Mouse (Mus musculus) right cerebral cortex, postnatal 14 days (tissue): ENCODE results near the gene Aif1.

Experiments used
- DNase-seq: peaks from one replicate; pipeline ENCODE4 v3.0.0; 2022

Aif1 gene

DNA sequence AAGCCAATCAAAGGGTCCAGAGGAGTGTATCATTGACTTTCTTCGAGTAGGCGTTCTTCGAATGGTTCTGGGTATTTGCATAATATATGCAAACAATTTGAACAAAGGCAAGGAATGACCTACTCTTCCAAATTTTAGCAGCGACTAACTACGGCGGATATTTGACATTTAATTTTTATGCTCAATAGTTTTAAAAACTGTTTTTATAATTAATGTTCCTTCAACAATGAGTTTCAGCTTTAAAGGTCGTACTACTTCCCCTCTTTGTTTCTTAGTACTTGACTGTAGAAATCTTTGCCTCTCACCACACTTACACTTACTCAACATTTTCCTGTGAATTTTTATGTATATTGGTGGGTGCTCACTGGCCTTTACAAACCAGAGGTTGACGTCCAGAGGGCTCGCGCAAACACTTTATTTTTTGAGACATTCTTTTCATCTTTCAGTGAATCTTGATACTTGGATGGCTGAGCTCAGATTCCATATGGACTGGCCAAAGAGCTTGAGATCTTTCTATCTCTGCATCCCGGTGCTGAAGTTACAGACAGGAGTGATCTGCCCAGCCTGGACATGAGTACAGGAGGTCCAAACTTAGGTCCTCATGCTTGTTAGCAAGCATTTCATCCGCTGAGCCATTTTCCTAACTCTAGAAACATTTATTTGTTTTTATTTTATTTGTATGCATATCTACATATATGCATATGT is 10.3 kb downstream of the Aif1 start:
- DNase-seq: no peak

DNA sequence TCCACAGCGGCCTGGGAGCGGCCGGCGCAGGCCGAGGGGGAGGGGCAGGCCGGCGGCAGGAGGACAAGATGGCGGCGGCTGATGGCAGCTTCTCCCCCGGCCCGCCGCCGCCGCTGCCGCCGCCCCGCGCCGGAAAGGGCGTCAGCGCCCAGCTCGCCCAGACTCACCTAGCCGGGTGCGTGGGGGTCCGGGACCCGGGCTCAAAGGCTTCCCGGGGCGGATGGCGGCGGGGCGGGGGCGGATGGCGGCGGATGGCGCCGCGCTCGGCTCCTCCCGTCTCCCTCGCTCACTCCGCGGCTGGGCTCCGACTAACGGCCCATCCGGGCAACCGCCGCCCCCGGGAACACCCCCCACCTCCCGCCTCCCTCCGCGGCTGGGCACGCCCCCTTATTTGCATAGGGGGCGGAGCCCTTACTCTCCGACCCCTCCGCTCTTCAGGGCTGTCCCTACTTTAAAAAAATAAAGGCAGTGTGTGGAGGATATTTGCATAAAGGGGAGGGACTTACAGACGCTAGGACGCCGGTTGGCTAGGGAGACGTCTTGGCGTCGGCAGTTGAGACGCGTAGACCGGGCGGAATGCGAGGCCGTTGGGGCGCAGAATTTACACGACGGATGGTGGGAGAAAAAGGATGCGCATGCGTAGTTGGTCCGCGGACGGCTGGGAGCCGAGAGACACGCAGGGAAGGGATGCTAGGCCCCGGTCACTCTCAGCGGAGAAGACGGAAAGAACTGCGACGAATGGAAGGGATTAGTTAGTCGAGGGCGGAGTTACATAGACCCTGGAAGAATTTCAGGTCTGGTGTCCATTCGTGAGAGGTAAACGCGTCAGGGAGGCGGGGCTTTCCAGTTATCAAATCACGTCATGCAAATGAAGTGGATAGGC is 11.1 kb downstream of the Aif1 start, which contains the start of gene Prrc2a:
TSS of gene Prrc2a (minus strand) at position 330 of the 883 bp plus-strand sequence.
- peak; percentile 99 for DNase-seq

DNA sequence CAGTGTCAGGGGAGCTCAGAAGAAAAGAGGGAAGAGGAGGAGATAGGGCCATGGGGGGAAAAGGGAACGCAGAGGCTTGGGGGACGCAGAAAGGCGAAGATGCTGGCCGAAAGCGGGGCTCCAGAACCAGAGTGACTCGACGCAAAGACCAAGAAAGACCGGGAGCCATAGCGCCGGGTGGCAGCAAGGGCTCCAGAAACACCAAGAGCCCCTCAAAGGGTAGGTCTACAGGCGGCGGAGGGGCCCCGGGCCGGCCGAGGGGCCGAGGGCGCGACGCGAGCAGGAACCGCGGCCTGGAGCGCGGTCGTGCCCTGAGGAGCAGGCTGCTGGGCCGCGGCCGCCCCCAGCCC is 11.7 kb downstream of the Aif1 start:
- DNase-seq: no peak

DNA sequence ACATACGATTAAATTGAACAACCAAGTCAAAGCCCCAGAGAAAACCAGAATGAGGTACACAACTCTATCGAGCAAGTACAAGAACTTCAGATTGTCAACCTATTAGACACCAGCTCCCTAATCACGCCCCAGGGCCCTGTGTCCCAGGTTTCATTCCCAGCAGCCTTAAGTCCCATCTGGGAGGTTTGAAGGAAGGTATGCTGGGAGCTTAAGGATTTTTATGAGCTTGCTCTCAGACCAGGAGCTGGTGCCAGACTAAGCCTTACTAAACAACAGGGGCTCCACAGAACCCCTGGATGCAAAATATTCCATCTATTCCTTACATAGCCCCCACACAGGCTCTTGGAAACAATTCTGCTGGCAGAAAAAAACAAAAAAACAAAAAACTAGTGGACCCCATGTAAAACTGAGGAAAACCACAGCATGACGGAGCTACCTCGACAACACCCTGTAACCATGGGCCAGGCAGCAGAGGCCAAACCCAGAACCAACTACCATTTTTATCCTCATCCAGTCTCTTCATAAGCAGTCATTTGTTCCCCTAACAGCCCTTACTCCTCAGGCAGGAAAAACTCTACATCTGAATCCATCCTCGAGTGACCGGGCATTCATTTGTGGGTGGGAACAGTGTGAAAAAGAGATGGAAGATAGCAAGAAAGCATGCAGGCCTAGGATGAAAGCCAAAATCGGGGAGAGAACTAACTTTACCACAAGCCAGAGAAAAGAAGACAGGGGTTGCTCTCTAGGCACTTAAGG is 12.4 kb downstream of the Aif1 start:
- DNase-seq: no peak

DNA sequence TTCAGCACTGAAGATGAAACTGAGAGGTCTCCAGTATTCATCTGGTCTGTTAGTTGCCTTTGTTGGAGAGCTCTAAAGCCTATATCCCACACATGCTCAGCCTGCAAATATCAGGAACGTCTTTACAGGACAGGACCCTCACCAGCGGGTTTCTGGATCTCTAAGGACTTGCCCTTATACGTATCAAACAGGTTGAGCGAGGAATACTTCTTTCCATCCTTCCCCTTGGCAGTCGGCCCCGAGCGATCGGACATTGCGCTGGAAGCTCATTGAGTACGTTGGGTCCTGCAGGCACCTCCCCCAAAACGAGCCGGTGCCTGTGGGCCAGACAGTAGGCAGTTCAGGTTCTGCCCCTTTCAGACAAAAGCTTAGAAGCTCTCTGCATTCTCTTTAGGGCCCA is 13.1 kb downstream of the Aif1 start:
- DNase-seq: no peak

DNA sequence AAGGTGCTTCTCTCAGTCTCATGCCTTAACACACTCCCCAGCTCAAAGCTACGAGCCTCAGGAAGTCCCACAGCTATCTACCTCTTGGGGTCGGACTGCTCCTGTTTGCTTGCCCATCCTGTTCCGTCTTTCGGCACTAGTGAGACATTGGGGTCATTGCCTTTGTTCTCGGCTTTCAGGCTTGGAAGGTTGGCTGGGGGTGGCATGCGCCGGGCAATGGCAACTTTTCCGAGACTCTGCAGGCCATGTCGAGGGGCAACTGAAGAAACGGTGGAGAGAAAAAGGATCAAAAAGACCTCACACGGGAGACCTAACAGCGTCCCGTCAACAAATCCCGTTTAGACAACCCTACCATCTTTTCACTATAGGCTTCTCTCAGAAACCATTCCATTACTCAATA is 13.7 kb downstream of the Aif1 start:
- DNase-seq: no peak

DNA sequence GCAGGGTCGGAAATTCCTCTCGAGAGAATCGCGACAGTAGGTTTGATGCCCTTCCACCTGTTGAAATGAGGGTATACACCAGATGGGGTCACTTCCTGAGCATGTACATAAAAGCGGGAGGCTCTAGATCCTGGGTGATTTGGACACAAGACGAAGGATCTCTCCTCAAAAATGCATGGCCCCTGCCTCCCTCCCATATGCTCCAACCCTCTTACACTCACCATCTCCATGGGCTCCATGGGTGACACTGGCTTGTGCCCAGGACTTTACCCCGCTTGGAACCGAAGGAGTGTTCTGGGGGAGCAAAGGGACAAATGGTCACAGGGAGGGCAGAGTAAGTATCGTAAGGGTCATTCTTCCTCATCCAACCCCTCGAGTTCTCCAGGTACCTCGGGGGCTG is 14.4 kb downstream of the Aif1 start:
- DNase-seq: no peak

DNA sequence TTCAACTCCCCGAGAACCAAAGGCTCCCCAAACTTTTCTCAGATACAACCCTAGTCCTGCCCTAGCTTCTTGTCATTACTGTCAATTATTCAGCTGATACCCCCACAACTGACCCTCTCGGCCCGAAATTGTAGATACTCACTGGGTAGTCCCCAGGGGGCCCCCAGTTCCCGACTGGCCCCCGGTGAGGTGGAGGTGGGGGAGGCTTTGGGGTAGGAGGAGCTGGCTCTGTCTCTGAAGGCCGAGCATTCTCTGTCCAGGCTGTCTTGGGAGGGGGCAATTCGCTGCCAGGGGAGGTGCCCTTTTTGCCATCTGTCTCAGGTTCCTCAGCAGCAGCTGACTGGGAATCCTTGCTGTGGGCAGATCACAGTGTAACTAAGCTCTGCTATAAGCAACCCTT is 16.2 kb downstream of the Aif1 start:
- DNase-seq: no peak

DNA sequence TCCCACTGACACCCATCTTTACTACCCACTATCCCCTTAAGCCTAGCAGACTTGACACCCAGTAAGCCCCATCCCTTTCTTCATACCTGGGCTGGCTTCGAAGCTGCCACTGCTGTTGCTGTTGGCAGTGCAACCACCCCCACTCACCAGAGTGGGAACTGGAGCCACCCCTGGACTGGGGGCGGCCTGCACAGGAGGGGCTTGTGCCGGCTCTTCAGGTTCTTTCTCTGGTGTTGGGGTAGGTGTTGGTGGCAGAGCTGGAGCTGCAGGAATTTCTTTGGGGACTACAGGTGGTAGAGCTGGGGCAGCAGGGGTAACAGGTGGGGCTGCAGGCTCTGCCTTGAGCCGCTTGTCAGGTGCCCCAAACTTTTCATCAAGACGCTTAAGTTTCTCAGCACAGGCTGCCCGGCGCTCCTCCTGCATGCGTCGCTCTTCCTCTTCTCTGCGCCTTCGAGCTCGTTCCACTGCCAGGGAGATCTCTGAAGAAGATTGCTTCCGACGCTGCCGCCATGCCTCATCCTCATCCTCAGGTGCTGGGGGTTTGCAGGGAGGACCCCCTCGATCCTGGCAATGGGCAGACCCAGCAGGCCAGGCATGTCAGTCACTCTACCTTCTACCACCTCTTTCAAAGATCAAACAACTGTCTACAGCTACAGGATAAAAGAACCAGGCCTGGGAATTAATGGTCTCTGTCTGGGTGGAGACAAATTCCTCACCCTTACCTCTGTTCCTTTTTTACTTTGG is 16.8 kb downstream of the Aif1 start:
- DNase-seq: no peak

DNA sequence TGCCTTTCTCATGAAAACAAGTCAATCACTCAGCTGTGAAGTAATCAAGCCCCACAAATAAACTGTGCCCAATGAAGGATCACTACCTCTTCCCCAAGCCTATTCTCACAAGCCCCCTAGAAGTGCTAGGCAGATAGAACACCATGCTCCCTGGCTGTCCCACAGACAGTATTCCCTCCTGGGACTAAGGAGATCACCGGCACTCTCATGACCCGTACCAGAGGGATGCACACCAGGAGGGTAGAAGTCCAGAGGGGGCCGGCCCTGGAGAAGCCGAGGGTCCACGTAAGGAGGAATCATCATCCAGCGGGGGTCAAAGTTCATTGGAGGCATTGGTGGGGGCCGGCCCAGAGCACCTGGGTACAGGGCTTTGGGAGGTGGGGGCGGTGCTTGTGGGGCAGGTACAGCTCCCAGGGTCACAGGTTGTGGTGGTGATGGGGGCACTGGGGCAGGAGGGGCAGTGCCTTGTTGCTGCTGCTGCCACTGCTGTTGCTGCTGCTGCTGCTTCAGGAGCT is 18.1 kb downstream of the Aif1 start:
- no peak for DNase-seq

DNA sequence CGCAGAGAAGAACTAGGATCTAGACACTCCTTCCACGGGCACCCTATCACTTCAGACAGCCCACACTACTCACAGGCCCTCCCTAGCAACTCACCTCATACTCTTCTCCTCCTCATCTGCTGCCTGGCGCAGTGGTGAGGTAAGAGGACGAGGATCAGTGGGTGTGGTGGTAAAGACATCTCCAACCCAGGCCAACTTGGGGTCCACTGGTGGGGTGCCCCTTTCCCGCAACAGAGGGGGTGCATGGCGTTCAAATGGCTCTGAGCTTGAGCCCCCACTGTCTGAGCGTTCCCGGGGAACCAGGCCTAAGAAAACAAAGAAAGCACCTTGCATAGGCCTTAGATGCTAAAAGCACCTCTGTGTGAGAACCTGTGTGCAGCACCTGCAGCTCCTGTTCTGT is 18.6 kb downstream of the Aif1 start:
- no peak for DNase-seq

DNA sequence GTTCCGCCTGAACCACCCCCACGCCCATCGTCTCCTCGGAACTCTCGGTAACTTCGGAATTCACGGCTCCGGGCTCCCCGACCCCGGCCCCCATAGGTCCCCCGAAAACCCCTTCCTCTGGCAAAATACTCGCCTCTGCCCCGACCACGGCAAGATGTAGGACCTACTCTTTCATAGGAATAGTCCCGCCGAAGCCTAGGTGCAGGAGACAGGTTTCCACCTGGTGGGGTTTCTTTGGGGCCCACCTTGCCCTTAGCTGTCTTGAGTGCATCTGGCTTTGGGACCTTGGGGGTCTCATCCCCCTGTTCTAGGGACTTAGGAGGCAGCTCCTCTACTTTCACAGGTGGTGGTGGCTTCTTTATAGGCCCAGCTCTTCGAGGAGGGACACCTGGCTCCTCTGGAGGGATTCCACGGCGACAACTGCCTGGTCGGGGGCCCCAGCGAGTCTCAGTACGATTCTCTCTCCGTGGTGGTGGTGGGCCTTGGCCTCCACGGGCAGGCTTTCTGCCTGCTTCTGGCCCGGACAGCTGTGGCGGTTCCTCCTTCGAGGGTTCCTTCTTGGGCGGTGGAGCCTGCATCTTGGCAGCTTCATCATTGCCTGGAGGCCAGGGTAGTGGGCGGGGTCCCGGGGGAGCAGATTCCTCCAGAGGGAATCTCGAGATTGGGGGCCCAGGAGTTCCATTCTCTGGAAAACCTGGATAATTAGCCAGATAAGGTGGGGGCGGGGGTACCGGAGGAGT is 19.2 kb downstream of the Aif1 start:
- DNase-seq: no peak

DNA sequence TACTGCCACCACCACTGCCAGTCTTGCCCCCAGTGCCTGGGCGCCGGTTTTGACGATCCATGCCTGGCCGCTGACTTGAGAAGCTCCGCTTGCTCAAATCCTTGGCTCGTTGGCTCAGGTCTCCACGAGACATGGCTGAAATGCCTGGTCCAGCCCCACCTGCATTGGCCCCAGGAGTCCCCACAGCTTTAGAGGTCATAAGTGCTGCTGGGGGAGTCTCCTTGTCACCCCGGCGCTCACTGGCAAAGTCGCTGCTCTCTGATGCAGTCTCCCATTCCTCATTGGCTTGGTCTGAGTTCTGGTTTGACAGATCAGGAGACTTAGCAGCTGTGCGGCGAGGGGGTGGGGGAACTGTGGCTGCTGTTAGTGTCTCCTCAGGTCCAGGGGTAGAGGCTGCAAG is 20.4 kb downstream of the Aif1 start:
- DNase-seq: no peak

DNA sequence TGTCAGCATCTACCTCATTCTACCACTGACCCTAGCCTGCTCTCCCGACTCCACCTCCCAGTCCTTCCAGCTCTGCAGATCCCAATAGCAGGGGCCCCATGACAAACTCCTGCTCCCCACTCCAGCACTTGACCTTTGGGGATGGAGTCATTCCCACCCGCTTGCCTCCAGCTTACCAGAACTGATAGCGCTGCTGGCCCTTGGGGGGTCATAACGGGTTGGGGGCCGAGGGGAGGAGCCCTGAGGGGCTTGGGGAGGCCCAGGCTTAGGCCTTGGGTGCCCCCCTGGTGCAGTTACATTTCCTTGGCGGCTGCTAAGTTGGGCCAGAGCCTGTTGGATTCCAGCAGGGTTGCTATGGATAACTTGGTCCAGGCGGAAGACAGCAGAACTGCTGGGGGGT is 21.3 kb downstream of the Aif1 start:
- DNase-seq: no peak

DNA sequence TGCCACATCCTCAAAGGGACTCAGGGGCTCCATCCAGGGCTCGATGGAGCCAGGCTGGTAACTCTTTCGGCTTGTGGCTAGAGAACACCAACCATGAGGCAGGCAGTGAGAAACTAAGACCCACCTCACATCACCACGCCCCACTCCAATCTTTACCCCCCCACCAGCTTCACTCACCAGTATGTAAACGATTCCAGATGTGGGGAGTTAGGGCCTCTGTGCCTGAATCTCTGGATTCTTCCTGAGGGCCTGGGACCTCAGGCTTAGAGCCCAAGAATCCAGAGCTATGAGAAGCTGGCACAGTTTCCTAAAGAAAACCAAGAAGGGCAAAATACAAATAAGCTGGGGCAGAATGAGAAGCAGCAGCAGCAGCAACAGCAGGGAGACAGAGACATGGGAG is 21.9 kb downstream of the Aif1 start:
- DNase-seq: no peak

DNA sequence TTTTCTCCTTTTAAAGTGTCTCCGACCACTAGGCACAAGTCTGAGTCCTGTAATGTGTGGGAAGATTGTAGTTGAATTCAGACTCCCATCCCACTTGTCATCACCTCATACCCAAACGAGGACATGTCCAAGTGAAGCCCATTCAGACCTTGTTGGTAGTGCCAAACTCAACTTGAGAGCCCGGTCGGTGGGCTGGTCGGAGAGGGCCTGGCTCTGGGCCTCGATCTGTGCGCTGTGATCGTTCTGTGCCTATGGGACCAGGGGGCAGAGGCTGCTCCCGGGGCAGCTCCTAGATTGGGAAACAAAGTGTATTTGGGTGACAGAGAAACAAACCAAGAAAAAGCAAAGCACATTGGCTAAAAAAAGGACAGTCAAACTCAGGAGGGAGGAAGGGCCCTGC is 22.8 kb downstream of the Aif1 start:
- no peak for DNase-seq

DNA sequence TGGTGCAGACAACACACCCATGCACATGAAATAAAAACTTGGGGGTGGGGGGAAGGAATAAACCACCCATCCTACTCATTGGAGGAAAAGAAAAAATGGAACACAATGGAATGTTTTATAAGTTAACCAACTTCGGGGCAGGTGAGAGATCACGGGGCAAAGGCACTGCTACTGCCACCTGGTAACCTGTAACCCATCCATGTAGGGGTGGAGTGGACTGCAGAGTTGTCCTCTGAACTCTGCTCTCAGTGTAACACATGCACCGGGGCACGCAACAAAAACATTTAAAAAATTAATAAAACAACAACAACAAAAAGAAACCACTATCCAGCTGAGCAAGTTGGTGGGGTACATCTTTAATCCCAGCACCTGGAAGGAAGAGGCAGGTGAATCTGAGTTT is 23.7 kb downstream of the Aif1 start:
- no peak for DNase-seq

DNA sequence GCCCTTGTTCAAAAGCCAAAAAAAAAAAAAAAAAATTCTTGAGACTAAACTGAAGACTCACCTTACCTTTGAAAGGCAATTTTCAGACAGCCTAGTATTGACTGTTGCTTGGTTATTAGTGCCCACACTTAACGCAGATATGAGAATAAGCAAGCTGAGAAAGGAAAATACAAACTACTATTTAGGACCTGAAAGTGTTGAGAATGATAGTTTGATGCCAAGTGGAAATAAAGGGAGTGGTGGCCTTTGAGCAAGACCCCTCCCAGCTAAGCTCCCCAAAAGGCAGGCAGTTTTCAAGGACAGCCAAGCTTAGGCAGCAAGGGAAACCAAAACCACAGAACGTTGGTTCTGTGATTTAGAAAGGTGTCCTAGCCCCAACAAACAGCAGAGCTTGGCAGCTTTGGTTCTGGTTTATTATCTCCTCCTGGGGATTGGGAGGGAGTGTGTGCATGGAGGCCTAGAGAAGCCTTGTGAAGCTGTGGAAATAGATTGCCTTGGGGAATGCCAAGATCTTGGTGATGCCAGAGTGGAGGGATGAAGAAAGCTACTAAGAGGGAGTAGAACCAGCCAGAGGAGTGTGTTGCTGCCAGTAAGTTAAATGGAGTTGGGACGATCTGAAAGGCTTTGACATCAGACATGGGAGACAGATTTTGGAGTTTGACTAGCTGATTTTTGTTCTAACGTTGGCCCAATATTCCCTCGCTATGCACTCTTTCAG is 27.8 kb downstream of the Aif1 start:
- DNase-seq: no peak

DNA sequence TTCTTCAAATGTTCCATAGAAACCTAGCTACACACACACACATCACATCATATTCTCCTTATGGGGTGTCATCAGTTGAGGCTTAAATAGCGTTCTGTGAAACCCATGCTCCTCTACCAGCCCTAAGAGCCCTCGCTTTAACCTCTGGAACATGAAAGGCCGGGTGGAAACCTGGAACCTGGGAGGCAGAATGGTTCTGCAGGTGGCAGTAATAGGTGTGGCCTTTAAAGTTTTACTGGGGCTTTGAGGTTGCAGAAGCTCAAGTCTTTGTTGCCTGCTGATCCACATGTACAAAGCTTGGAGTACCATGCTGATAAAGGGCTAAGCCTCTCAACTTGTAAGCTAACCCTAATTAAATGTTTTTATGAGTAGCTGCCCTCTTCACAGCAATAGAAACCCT is 28.5 kb downstream of the Aif1 start:
- no peak for DNase-seq

DNA sequence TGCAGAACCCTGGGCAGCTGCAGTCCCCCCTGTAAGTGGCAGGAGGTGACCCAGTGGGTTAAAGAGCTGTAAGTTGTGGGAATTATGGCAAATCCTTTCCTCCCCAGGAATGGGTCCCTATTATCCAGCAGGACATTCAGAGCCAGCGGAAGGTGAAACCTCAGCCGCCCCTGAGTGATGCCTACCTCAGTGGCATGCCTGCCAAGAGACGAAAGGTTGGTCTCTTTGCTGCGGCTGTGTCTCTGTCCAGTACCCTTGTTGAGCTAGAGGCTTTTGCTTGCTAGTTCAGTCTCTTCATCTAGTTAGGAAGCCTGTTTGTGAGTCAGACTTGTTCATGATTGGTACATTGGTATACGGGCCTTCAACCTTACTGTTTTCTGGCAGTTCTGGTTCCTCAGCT is 29.7 kb downstream of the Aif1 start:
- DNase-seq: no peak

DNA sequence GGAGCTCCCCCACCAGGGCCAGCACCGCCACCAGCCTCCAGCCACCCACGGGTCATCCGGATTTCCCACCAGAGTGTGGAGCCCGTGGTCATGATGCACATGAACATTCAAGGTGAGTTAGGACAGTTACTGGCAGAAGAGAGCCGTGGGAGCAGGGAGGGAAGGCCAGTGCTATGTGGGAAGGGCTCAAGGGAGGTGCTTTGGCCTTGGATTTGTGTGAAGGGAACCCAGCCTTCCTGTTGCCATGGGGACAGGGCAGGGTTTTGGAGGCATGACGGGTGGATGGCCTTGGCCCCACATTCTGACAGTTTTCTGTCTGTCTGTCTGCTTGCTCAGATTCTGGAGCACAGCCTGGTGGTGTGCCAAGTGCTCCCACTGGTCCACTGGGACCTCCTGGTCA is 33.9 kb downstream of the Aif1 start:
- no peak for DNase-seq
